Mouse (Mus musculus) liver, embryonic 14.5 days (tissue): ENCODE results near the gene Camk1.

Experiments
- CTCF ChIP-seq: IDR thresholded peaks from 2 replicates; pipeline ENCODE4 v1.5.1; 2016; ENCODE audit warnings: antibody characterized with exemption, low read depth, control low read depth
- EP300 ChIP-seq: IDR thresholded peaks from 2 replicates; pipeline ENCODE4 v1.6.1; 2016; ENCODE audit warnings: antibody characterized with exemption, low read depth

DNA sequence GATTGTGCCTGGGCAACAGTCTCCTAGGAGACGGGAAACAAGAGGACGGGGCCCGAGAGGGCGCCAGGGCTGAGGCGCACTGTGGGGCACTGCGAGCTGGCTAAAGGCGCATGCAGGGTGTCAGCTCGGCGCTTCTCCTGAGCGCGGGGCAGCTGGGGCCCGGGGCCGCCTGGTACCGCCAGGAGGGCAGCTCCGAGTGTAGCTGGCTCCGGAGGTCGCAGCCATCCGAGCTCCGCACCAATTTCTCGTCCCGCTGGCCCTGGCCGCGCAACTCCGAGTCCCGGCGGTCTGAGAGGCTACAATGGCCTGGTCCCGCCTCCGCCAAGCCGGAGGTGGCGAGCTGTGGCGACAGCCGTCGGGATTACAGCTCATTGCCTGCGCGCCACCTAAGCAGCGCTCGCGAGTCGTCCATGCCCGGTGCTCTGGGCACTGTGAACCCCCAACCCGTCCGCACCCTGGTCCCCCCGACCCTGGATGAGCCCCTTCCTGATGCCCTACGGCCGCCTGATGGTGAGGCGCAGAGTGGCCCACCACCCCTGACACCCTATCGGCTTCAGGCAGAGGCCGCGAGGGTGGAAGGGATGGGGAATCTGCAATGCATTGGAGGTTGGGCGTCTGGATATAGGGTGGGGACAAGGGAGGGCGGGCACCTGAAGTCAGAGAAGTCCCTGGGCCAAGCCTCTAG is 48.7 kb upstream of the Camk1 start:
- no peak for TF ChIP-seq CTCF
- TF ChIP-seq EP300 = no peak
